Comparison of ENCODE assay signal across 8 mouse cellular contexts in genomic region chr4:148914863-148915622, GRCm38 (mm10).
DNase-seq lines count a peak whose midpoint lies in the region; ATAC-seq lines count a peak whose summit lies in the region.

No protein-coding gene starts in this region.

- peak; percentile 75 for DNase-seq in adrenal gland, postnatal 14 days
- DNase-seq in adrenal gland, adult 18-20 months (ENCODE audit: low spot score in 2 of 2) = no peak
- DNase-seq in embryo, embryonic 9.5 days (ENCODE audit: extremely low spot score) = peak; percentile 74
- peak; percentile 77 for DNase-seq in kidney, adult 9 months
- peak; percentile 72 for DNase-seq in lung, postnatal 14 days
- DNase-seq in urinary bladder, adult 18-20 months (ENCODE audit: low spot score in 2 of 2) = no peak

- H3K4me1 ChIP-seq in heart, embryonic 12.5 days (replicated peaks) = peaks cover 97% of the 10 kb centered on the region
- peaks cover 46% of the 10 kb centered on the region for H3K4me1 ChIP-seq in stomach, embryonic 14.5 days (ENCODE audit: control insufficient read depth, insufficient read depth, low read length)

- no peak overlapping the region for H3K4me3 ChIP-seq in heart, embryonic 12.5 days
- no peak overlapping the region for H3K4me3 ChIP-seq in stomach, embryonic 14.5 days (ENCODE audit: low read depth, low read length)

- peak overlapping the region; percentile 17; the same call in 1 of the 2 replicates for H3K27ac ChIP-seq in heart, embryonic 12.5 days (ENCODE audit: poor library complexity, severe bottlenecking)
- no peak overlapping the region for H3K27ac ChIP-seq in stomach, embryonic 14.5 days (ENCODE audit: low read length)

- H3K27me3 ChIP-seq in heart, embryonic 12.5 days (replicated peaks) = peaks cover 6% of the 10 kb centered on the region; the same call in 1 of the 2 replicates
- 0 out of 2 replicates have a peak, but pooled peaks cover 2% of the 10 kb centered on the region for H3K27me3 ChIP-seq in stomach, embryonic 14.5 days (ENCODE audit: control insufficient read depth, insufficient read depth, low read length)

- 45% methylated on average over 10 of the region's 10 CpGs for WGBS in heart, embryonic 12.5 days
- 41% methylated on average over 10 of the region's 10 CpGs for WGBS in stomach, embryonic 14.5 days

- 0 out of 2 replicates have a peak, but pooled peaks have one; percentile 41 for ATAC-seq in heart, embryonic 12.5 days (ENCODE audit: insufficient number of reproducible peaks, low FRiP score)
- ATAC-seq in stomach, embryonic 14.5 days (ENCODE audit: insufficient number of reproducible peaks, insufficient read depth, low FRiP score, low read depth) = peak; percentile 77

- H3K9me3 ChIP-seq in heart, embryonic 12.5 days (replicated peaks) = no peaks in the 10 kb centered on the region
- no peaks in the 10 kb centered on the region for H3K9me3 ChIP-seq in stomach, embryonic 14.5 days (ENCODE audit: control insufficient read depth, low read depth, low read length)

- no peaks in the 10 kb centered on the region; the same call in 1 of the 2 replicates for H3K36me3 ChIP-seq in heart, embryonic 12.5 days
- no peaks in the 10 kb centered on the region for H3K36me3 ChIP-seq in stomach, embryonic 14.5 days (ENCODE audit: control insufficient read depth, insufficient read depth, low read length)

- no peak overlapping the region for H3K4me2 ChIP-seq in heart, embryonic 12.5 days
- H3K4me2 ChIP-seq in stomach, embryonic 14.5 days (replicated peaks; ENCODE audit: low read depth, low read length) = no peak overlapping the region; the same call in 1 of the 2 replicates

- H3K9ac ChIP-seq in heart, embryonic 12.5 days = peak overlapping the region; percentile 27; the same call in 1 of the 2 replicates
- no peak overlapping the region for H3K9ac ChIP-seq in stomach, embryonic 14.5 days (replicated peaks; ENCODE audit: low read depth, low read length)

Comparison
In these comparisons a context has a peak if more than half of its experiments do, and no peak if none do; other contexts are left out.
1. DNase-seq: peak in adrenal gland, postnatal 14 days (single experiment), embryo, embryonic 9.5 days (single experiment), kidney, adult 9 months (single experiment) and lung, postnatal 14 days (single experiment); none in adrenal gland, adult 18-20 months (0 of 2) and urinary bladder, adult 18-20 months (0 of 2).